Comparison of ENCODE assay signal across 8 mouse cellular contexts in genomic region chr2:19448042-19448700, GRCm38 (mm10). TPM values are rescaled to one million over a fixed set of nuclear protein-coding genes. Genes with fewer than 3 reads are reported as not detected.
DNase-seq lines count a peak whose midpoint lies in the region; ATAC-seq and TF ChIP-seq lines count a peak whose summit lies in the region.
"Had no signal": no experiment of that assay in that cellular context is flagged by ENCODE, and none has a peak within 500 bp of the region (broad histone marks: within the 10 kb centered on the region; RNA-seq: fewer than 3 reads in every experiment).

No protein-coding gene starts in this region.

- 3% methylated on average over 31 of the region's 31 CpGs for WGBS in heart, embryonic 16.5 days
- under 1% methylated on average over 31 of the region's 31 CpGs for WGBS in midbrain, embryonic 15.5 days
- WGBS in thymus, adult 2 months = 6% methylated on average over 31 of the region's 31 CpGs

- H3K27me3 ChIP-seq in heart, embryonic 16.5 days (ENCODE audit: control insufficient read depth, insufficient read depth, low read length) = peaks cover 97% of the 10 kb centered on the region
- peaks cover 94% of the 10 kb centered on the region for H3K27me3 ChIP-seq in midbrain, embryonic 15.5 days (replicated peaks)
- H3K27me3 ChIP-seq in thymus, adult 2 months (ENCODE audit: control insufficient read depth, insufficient read depth, low read length) = peaks cover 22% of the 10 kb centered on the region

- peaks cover 7% of the 10 kb centered on the region for H3K4me1 ChIP-seq in heart, embryonic 16.5 days (ENCODE audit: control insufficient read depth, insufficient read depth, low read length)
- peaks cover 31% of the 10 kb centered on the region for H3K4me1 ChIP-seq in midbrain, embryonic 15.5 days
- H3K4me1 ChIP-seq in thymus, adult 2 months (replicated peaks; ENCODE audit: control insufficient read depth, insufficient read depth, low read length) = no peaks in the 10 kb centered on the region

- H3K36me3 ChIP-seq in heart, embryonic 16.5 days (ENCODE audit: control insufficient read depth, insufficient read depth) = no peaks in the 10 kb centered on the region
- no peaks in the 10 kb centered on the region for H3K36me3 ChIP-seq in midbrain, embryonic 15.5 days (replicated peaks)
- H3K36me3 ChIP-seq in thymus, adult 2 months (ENCODE audit: control insufficient read depth, insufficient read depth, low read length) = no peaks in the 10 kb centered on the region

- TF ChIP-seq CTCF in thymus, adult 2 months (IDR thresholded peaks at IDR 0.05; ENCODE audit: borderline replicate concordance, control insufficient read depth, extremely low read depth, insufficient read depth, low read length, poor library complexity) = no peak

- H3K9ac ChIP-seq in heart, embryonic 16.5 days (ENCODE audit: low read length) = no peak overlapping the region
- no peak overlapping the region for H3K9ac ChIP-seq in midbrain, embryonic 15.5 days

- peak; percentile 56 to 65 for DNase-seq in layer of hippocampus, postnatal 10 days (ENCODE audit: low spot score in 2 of 2)
- DNase-seq in layer of hippocampus, postnatal 25 days (ENCODE audit: extremely low spot score in 1 of 2, low spot score in 1 of 2) = no peak
- DNase-seq in embryo, embryonic 10 days (ENCODE audit: low spot score) = peak; percentile 85
- DNase-seq in thymus, adult 2 months = no peak
- no peak for DNase-seq in urinary bladder, postnatal 25 days (ENCODE audit: low spot score)

- H3K4me3 ChIP-seq in heart, embryonic 16.5 days (ENCODE audit: low read length) = peak overlapping the region; percentile 43
- H3K4me3 ChIP-seq in midbrain, embryonic 15.5 days = peak overlapping the region; percentile 10; the same call in 1 of the 2 replicates
- H3K4me3 ChIP-seq in thymus, adult 2 months (ENCODE audit: control insufficient read depth, insufficient read depth, low read length) = no peak overlapping the region

- TF ChIP-seq POLR2A in thymus, adult 2 months (IDR thresholded peaks at IDR 0.05; ENCODE audit: control insufficient read depth, extremely low read depth, insufficient read depth, low read length, poor library complexity) = no peak

- H3K9me3 ChIP-seq in heart, embryonic 16.5 days (replicated peaks; ENCODE audit: control insufficient read depth, low read length) = no peaks in the 10 kb centered on the region
- H3K9me3 ChIP-seq in midbrain, embryonic 15.5 days = no peaks in the 10 kb centered on the region

- H3K4me2 ChIP-seq in heart, embryonic 16.5 days (ENCODE audit: low read depth, low read length) = peak overlapping the region; percentile 64
- H3K4me2 ChIP-seq in midbrain, embryonic 15.5 days = peak overlapping the region; percentile 44

- H3K27ac ChIP-seq in heart, embryonic 16.5 days (ENCODE audit: low read length) = no peak overlapping the region
- H3K27ac ChIP-seq in midbrain, embryonic 15.5 days = no peak overlapping the region
- H3K27ac ChIP-seq in thymus, adult 2 months (ENCODE audit: control insufficient read depth, insufficient read depth, low read length) = no peak overlapping the region

- no peak for ATAC-seq in heart, embryonic 16.5 days (replicated peaks; ENCODE audit: extremely low read depth, insufficient read depth, low FRiP score)
- ATAC-seq in midbrain, embryonic 15.5 days (replicated peaks) = peak; percentile 70

RNA-seq across cellular contexts. Expression of gene Ptf1a, which starts 2.7 kb away (rescaled TPM):
- not detected for total RNA-seq in layer of hippocampus, postnatal 10 days (2021)
- not detected for total RNA-seq in layer of hippocampus, postnatal 25 days (2021)
- polyA plus RNA-seq in heart, embryonic 16.5 days (2015; fragmentation: Nextera tagmentation; extraction: Ambion mirVana) = not detected in 2 replicates
- 0.26 and 0.49 TPM in 2 replicates for polyA plus RNA-seq in midbrain, embryonic 15.5 days (2015; fragmentation: Nextera tagmentation; extraction: Ambion mirVana)
- polyA plus RNA-seq in thymus, adult 2 months (2012; rRNA removed) = 0.28 and 0.32 TPM in 2 replicates
- total RNA-seq: left cerebral cortex, postnatal 10 days had no signal

Comparison
In these comparisons a context has a peak if more than half of its experiments do, and no peak if none do; other contexts are left out.
1. DNase-seq: peak in layer of hippocampus, postnatal 10 days (2 of 2) and embryo, embryonic 10 days (single experiment); none in layer of hippocampus, postnatal 25 days (0 of 2), thymus, adult 2 months (single experiment) and urinary bladder, postnatal 25 days (single experiment).